Mouse (Mus musculus) spleen, adult 2 months (tissue): ENCODE data around the gene Dnajc5. TPM values are rescaled to one million over a fixed set of nuclear protein-coding genes. Genes with fewer than 3 reads are reported as not detected.

Experiments
- DNase-seq, 2 experiments: peaks; one replicate each; pipeline versions ENCODE4 v3.0.0 to v3.0.0-alpha.2; 2012 to 2021; ENCODE audit warnings: low spot score in 2 of 2, low read depth in 1 of 2
- H3K27ac ChIP-seq: fragments of 200-500 bp; 2 replicates; pipeline ENCODE4 v1.5.1; 2012; ENCODE audit warnings: low read length, inconsistent platforms; ENCODE audit not compliant: insufficient read depth
- H3K27me3 ChIP-seq: fragments of 200-500 bp; 2 replicates; pipeline ENCODE4 v1.6.1; 2012; ENCODE audit warnings: mild to moderate bottlenecking, moderate library complexity, low read length, inconsistent platforms; ENCODE audit not compliant: control insufficient read depth, insufficient read depth
- H3K36me3 ChIP-seq: fragments of 200-500 bp; 2 replicates; pipeline ENCODE4 v1.6.1; 2012; ENCODE audit warnings: mild to moderate bottlenecking, low read length, inconsistent platforms; ENCODE audit not compliant: control insufficient read depth, insufficient read depth
- H3K4me1 ChIP-seq: fragments of 200-500 bp; 2 replicates; pipeline ENCODE4 v1.6.1; 2011; ENCODE audit warnings: inconsistent platforms; ENCODE audit not compliant: control insufficient read depth, insufficient read depth, insufficient read length
- H3K4me3 ChIP-seq: fragments of 200-500 bp; 2 replicates; pipeline ENCODE4 v1.5.1; 2011; ENCODE audit warnings: mild to moderate bottlenecking, inconsistent platforms; ENCODE audit not compliant: insufficient read depth, insufficient read length; ENCODE audit errors: extremely low read depth
- CTCF ChIP-seq: fragments of 200-500 bp; IDR thresholded peaks from 2 replicates; pipeline ENCODE4 v1.5.1; 2011; ENCODE audit warnings: mild to moderate bottlenecking, inconsistent platforms; ENCODE audit not compliant: insufficient read depth, insufficient read length, insufficient replicate concordance; ENCODE audit errors: extremely low read depth
- POLR2A ChIP-seq: fragments of 200-500 bp; IDR thresholded peaks from 2 replicates; pipeline ENCODE4 v1.6.1; 2011; ENCODE audit warnings: low read depth, low read length, inconsistent platforms
- WGBS: fragments of 180-500 bp; shearing (Covaris S2); methylation state at CpG from one replicate; pipeline ENCODE4 v1.1.7; 2018; 5-methylcytosine and 5-hydroxymethylcytosine counted together
- polyA plus RNA-seq: library from polyadenylated mRNA; depleted of rRNA; stranded (reverse); fragments of >200 nt; gene quantifications from 2 replicates; pipeline ENCODE4 v1.2.3, GENCODE M21; 2012; rRNA removed

The Dnajc5 gene
- polyA plus RNA-seq, 1 experiment, result 54.4 TPM

DNA sequence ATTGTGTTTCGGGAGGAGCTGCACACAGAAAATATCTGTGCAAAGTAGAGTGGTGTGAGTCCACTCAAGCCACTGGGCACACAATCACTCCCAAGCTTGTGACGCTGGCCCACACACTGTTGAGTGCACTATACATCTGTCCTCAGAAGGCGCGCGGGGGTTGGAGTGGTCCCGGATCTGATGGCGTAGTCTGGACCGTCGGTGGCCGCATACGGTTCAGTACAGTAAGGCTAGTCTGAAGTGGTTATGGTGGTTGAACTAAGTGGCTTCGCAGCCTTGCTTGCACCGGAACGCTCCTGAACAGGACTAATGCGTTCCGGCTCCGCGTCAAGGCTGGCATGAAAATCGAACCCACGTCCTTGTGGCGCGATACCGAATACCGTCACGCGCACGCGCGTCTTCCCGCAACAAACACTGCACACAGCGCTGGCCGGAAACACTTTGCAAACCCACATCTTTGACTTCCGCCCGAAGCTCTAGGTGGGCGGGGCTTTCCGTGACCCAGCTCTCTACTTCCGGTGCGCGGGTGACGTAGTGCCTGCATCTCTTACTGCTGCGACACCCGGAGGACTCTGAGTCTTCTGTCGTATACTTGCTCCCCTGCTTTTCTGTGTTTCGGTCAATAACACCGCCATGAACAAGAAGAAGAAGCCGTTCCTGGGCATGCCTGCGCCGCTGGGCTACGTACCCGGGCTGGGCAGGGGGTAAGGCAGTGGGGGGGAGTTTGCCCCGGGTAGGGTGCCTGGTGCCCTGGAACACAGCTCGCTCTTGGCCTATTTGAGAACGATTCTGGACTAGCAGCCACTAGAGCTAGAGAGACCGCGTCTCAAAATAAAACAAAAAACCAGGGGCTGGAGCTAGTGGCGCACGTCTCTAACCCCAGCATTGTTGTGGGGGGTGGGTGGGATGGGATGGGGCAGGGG is 80.8 kb downstream of the Dnajc5 start:
- Histone ChIP-seq H3K4me1 (peaks cover 4% of the 10 kb centered on the region), H3K27ac (peak overlapping the region; percentile 83), H3K36me3 (no peaks in the 10 kb centered on the region), H3K27me3 (no peaks in the 10 kb centered on the region), H3K4me3 (peak overlapping the region; percentile 94)
- peak; percentile 94 to 95 for DNase-seq
- TF ChIP-seq POLR2A (peak; percentile 78), CTCF (no peak)
- WGBS, result 1% methylated on average over 57 of the region's 57 CpGs

DNA sequence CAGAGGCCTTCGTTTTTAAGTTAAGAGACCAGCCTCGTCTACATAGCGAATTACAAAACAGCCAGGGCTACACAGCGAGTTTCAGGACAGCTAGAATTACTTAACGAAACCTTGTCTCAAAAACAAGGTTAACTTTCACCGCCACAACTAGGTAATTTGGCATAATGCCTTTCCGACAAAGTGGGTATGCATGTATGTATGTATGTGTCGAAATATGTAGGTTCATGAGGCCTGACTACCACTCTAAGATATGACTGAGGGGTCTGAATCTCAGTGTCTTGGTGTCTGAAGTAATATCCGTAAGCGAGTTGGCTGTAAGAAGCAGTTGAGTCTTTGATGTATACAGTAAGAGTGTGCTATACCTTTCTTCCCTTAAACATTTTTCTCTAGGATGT is 81.5 kb downstream of the Dnajc5 start:
- TF ChIP-seq CTCF (no peak), POLR2A (no peak)
- no peak for DNase-seq
- Histone ChIP-seq H3K4me3 (peak overlapping the region; percentile 94), H3K4me1 (peaks cover 4% of the 10 kb centered on the region), H3K27ac (no peak overlapping the region), H3K36me3 (no peaks in the 10 kb centered on the region), H3K27me3 (no peaks in the 10 kb centered on the region)
- whole genome bisulfite sequencing, result 31% methylated on average over 10 of the region's 10 CpGs

DNA sequence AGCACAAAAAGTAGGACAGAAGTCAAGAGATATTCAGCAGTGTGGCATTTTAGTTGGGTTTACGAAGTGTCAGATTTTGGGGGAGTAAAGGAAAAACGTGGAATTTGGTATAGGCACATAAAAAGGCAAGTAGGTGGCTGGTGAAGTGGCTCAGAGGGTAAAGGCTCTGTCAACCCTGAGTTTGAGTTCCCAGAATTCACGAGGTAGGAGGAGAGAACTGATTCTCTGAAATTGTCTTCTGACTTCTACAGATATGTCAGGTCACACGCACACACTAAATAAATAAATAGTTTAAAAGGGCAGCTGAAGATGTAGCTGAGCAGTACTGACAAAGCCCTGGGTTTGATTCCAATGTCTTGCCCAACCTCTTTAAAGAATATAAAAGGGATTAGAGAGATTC is 82.1 kb downstream of the Dnajc5 start:
- no peak overlapping the region for H3K27ac ChIP-seq
- H3K36me3 ChIP-seq, result no peaks in the 10 kb centered on the region
- TF ChIP-seq POLR2A (no peak), CTCF (no peak)
- H3K4me1 ChIP-seq, result peaks cover 4% of the 10 kb centered on the region
- 75% methylated on average over 4 of the region's 4 CpGs for WGBS
- H3K27me3 ChIP-seq, result no peaks in the 10 kb centered on the region
- DNase-seq, result no peak
- H3K4me3 ChIP-seq, result no peak overlapping the region

Other genes with a start within 250 kb of the Dnajc5 start
- 22.8 and 27.1 TPM in 2 replicates for gene Gmeb2, start 232.4 kb upstream of the Dnajc5 start, polyA plus RNA-seq
- not detected in 2 replicates for gene Stmn3, start 206.0 kb upstream of the Dnajc5 start, polyA plus RNA-seq
- gene Rtel1, start 200.7 kb upstream of the Dnajc5 start, polyA plus RNA-seq, result 51.9 and 52.9 TPM in 2 replicates
- gene Zgpat, start 155.6 kb upstream of the Dnajc5 start, polyA plus RNA-seq, result 44.7 and 45.7 TPM in 2 replicates
- gene Arfrp1, start 155.1 kb upstream of the Dnajc5 start, polyA plus RNA-seq, result 32.8 and 35.4 TPM in 2 replicates
- 146 and 163 TPM in 2 replicates for gene Lime1, start 140.4 kb upstream of the Dnajc5 start, polyA plus RNA-seq
- 9.6 and 10.9 TPM in 2 replicates for gene Zbtb46, start 61.1 kb upstream of the Dnajc5 start, polyA plus RNA-seq
- gene Abhd16b, start 27.3 kb upstream of the Dnajc5 start, polyA plus RNA-seq, result 0.15 and 0.36 TPM in 2 replicates
- gene Tpd52l2, start 23.3 kb upstream of the Dnajc5 start, polyA plus RNA-seq, result 17.5 and 18.8 TPM in 2 replicates
- gene Uckl1, start 64.4 kb downstream of the Dnajc5 start, polyA plus RNA-seq, result 170 and 197 TPM in 2 replicates
- gene Prpf6, start 71.4 kb downstream of the Dnajc5 start, polyA plus RNA-seq, result 11.6 and 11.8 TPM in 2 replicates
- gene Zfp512b, start 72.3 kb downstream of the Dnajc5 start, polyA plus RNA-seq, result 32.3 and 42.2 TPM in 2 replicates
- gene Samd10, start 78.7 kb downstream of the Dnajc5 start, polyA plus RNA-seq, result 15.0 and 22.8 TPM in 2 replicates
- gene Gm29797, start 136.5 kb downstream of the Dnajc5 start, polyA plus RNA-seq, result 0.26 TPM in 1 of 2 replicates, not detected in the other
- 47.5 and 73.4 TPM in 2 replicates for gene Sox18, start 151.2 kb downstream of the Dnajc5 start, polyA plus RNA-seq
- gene Tcea2, start 159.8 kb downstream of the Dnajc5 start, polyA plus RNA-seq, result 15.9 and 17.1 TPM in 2 replicates
- gene Rgs19, start 173.5 kb downstream of the Dnajc5 start, polyA plus RNA-seq, result 209 and 239 TPM in 2 replicates
- gene Lkaaear1, start 178.0 kb downstream of the Dnajc5 start, polyA plus RNA-seq, result not detected in 2 replicates
- gene Oprl1, start 194.5 kb downstream of the Dnajc5 start, polyA plus RNA-seq, result 0.09 and 0.13 TPM in 2 replicates
- gene Myt1, start 242.8 kb downstream of the Dnajc5 start, polyA plus RNA-seq, result not detected in 2 replicates